8 mouse cellular contexts compared by ENCODE assay signal in the genomic region with DNA sequence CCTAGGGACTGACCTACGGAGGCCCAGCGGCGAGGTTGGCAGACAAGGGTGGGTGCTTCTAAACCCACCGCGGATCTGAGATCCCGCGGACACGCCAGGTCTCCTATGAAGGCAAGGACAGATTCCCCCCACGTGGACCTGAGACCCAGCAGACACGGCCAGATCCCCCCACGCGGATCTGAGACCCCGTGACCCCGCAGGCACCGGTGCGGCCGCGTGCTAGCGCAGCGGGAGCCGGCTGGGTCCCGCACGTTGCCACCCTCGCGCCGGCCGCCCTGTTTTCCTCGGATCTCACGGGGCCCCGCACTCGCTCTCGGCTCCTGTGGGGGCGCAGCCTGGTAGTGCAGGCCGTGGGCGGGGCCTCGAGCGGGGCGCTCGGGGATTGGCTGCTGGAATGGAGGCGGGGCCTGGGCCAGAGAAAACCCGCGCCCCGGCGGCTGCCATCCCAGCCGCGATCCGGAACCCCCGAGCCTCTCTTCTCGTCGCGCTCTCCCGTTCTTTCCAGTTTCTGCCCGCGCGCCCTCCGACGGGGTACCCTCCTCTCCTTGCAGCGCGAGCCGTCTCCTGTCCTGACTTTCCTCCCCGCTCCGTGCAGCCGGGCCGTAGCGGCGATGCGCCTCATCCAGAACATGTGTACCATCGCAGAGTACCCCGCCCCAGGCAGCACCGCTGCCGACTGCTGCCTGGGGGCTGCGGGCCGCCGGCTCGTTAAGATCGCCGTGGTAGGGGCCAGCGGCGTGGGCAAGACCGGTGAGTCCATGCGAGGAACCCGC. TPM values are rescaled to one million over a fixed set of nuclear protein-coding genes. Genes with fewer than 3 reads are reported as not detected.
A peak's percentile ranks its signal among the peaks of the same experiment; 100 is the strongest.
DNase-seq lines count a peak whose midpoint lies in the region; ATAC-seq and TF ChIP-seq lines count a peak whose summit lies in the region.

A gene (plus strand): TSS at position 446 of the 773 bp plus-strand sequence.

- peak within 1 kb of the TSS; percentile 98 for H3K9ac ChIP-seq in embryonic facial prominence, embryonic 12.5 days
- peak within 1 kb of the TSS; percentile 94 for H3K9ac ChIP-seq in limb, embryonic 11.5 days (ENCODE audit: low read length)
- H3K9ac ChIP-seq in midbrain, embryonic 14.5 days (replicated peaks; ENCODE audit: low read length) = peak within 1 kb of the TSS; percentile 72

- peaks cover 60% of the 10 kb centered on the region for H3K4me1 ChIP-seq in embryonic facial prominence, embryonic 12.5 days
- H3K4me1 ChIP-seq in kidney, adult 2 months (ENCODE audit: control insufficient read depth, insufficient read depth, low read length) = peaks cover 10% of the 10 kb centered on the region
- peaks cover 48% of the 10 kb centered on the region for H3K4me1 ChIP-seq in limb, embryonic 11.5 days (ENCODE audit: control insufficient read depth, insufficient read depth, low read length)
- peaks cover 8% of the 10 kb centered on the region; the same call in 1 of the 2 replicates for H3K4me1 ChIP-seq in midbrain, embryonic 14.5 days (ENCODE audit: control insufficient read depth, insufficient read depth, low read length)
- peaks cover 13% of the 10 kb centered on the region for H3K4me1 ChIP-seq in spleen, adult 2 months (ENCODE audit: control insufficient read depth, insufficient read depth, insufficient read length)

- WGBS in embryonic facial prominence, embryonic 12.5 days = under 1% methylated on average over 81 of the region's 82 CpGs
- 2% methylated on average over 75 of the region's 82 CpGs for WGBS in kidney, adult 2 months
- under 1% methylated on average over 81 of the region's 82 CpGs for WGBS in limb, embryonic 11.5 days
- WGBS in midbrain, embryonic 14.5 days = under 1% methylated on average over 82 of the region's 82 CpGs
- WGBS in spleen, adult 2 months = 2% methylated on average over 78 of the region's 82 CpGs

- H3K27ac ChIP-seq in embryonic facial prominence, embryonic 12.5 days = peak within 1 kb of the TSS; percentile 95
- peak within 1 kb of the TSS; percentile 82 for H3K27ac ChIP-seq in kidney, adult 2 months (ENCODE audit: insufficient read depth, low read depth, low read length)
- peak within 1 kb of the TSS; percentile 76 for H3K27ac ChIP-seq in limb, embryonic 11.5 days (replicated peaks; ENCODE audit: low read depth, low read length)
- peak within 1 kb of the TSS; percentile 63 for H3K27ac ChIP-seq in midbrain, embryonic 14.5 days (replicated peaks; ENCODE audit: low read depth, low read length)
- peak within 1 kb of the TSS; percentile 29 for H3K27ac ChIP-seq in spleen, adult 2 months (ENCODE audit: insufficient read depth, low read length)

- ATAC-seq in embryonic facial prominence, embryonic 12.5 days (ENCODE audit: insufficient number of reproducible peaks, insufficient read depth, low FRiP score, low TSS enrichment) = peak; percentile 77
- ATAC-seq in limb, embryonic 11.5 days (ENCODE audit: insufficient number of reproducible peaks, low FRiP score, low TSS enrichment, low read depth) = peak; percentile 88
- peak; percentile 96 for ATAC-seq in midbrain, embryonic 14.5 days (ENCODE audit: low FRiP score, low TSS enrichment)

- no peak for TF ChIP-seq CTCF in kidney, adult 2 months (conservative IDR thresholded peaks at IDR 0.05; ENCODE audit: insufficient read depth, insufficient read length, low read depth, low read length)
- TF ChIP-seq CTCF in spleen, adult 2 months (IDR thresholded peaks at IDR 0.05; ENCODE audit: extremely low read depth, insufficient read depth, insufficient read length, insufficient replicate concordance) = peak; percentile 5; the same call in 1 of the 2 replicates

- TF ChIP-seq POLR2A in kidney, adult 2 months (IDR thresholded peaks at IDR 0.05; ENCODE audit: low read depth, low read length) = peak; percentile 88
- TF ChIP-seq POLR2A in spleen, adult 2 months (IDR thresholded peaks at IDR 0.05; ENCODE audit: low read depth, low read length) = peak; percentile 25; the same call in 1 of the 2 replicates

- peak within 1 kb of the TSS; percentile 99 for H3K4me3 ChIP-seq in embryonic facial prominence, embryonic 12.5 days
- peak within 1 kb of the TSS; percentile 98 for H3K4me3 ChIP-seq in kidney, adult 2 months (ENCODE audit: insufficient read depth, low read depth, low read length)
- peak within 1 kb of the TSS; percentile 87 for H3K4me3 ChIP-seq in limb, embryonic 11.5 days (ENCODE audit: low read depth, low read length)
- H3K4me3 ChIP-seq in midbrain, embryonic 14.5 days (replicated peaks; ENCODE audit: low read depth, low read length) = peak within 1 kb of the TSS; percentile 76
- H3K4me3 ChIP-seq in spleen, adult 2 months (ENCODE audit: extremely low read depth, insufficient read depth, insufficient read length) = peak within 1 kb of the TSS; percentile 82

- DNase-seq in 3T3-L1 (ENCODE audit: low read depth, low spot score) = peak; percentile 87
- peak; percentile 97 to 98 for DNase-seq in adrenal gland, postnatal 36 days
- peak; percentile 96 for DNase-seq in heart, adult 18-20 months
- peak; percentile 95 for DNase-seq in kidney, adult 2 months
- peak; percentile 97 for DNase-seq in limb, embryonic 11.5 days (ENCODE audit: low spot score)
- peak; percentile 96 for DNase-seq in midbrain, embryonic 14.5 days
- DNase-seq in spleen, adult 2 months (ENCODE audit: low read depth in 1 of 2, low spot score in 2 of 2) = peak; percentile 50 to 84

- peak within 1 kb of the TSS; percentile 94 for H3K4me2 ChIP-seq in embryonic facial prominence, embryonic 12.5 days (replicated peaks)
- peak within 1 kb of the TSS; percentile 92 for H3K4me2 ChIP-seq in limb, embryonic 11.5 days (ENCODE audit: low read depth, severe bottlenecking)
- H3K4me2 ChIP-seq in midbrain, embryonic 14.5 days (ENCODE audit: low read length) = peak within 1 kb of the TSS; percentile 97

- no peaks in the 10 kb centered on the region for H3K9me3 ChIP-seq in embryonic facial prominence, embryonic 12.5 days
- H3K9me3 ChIP-seq in limb, embryonic 11.5 days (ENCODE audit: control insufficient read depth, low read length) = no peaks in the 10 kb centered on the region
- H3K9me3 ChIP-seq in midbrain, embryonic 14.5 days (ENCODE audit: control insufficient read depth, low read length) = no peaks in the 10 kb centered on the region

- H3K36me3 ChIP-seq in embryonic facial prominence, embryonic 12.5 days = peaks cover 29% of the 10 kb centered on the region
- no peaks in the 10 kb centered on the region; the same call in 1 of the 2 replicates for H3K36me3 ChIP-seq in kidney, adult 2 months (ENCODE audit: control insufficient read depth, insufficient read depth, low read length)
- peaks cover 12% of the 10 kb centered on the region for H3K36me3 ChIP-seq in limb, embryonic 11.5 days (ENCODE audit: control insufficient read depth, insufficient read depth, low read length)
- H3K36me3 ChIP-seq in midbrain, embryonic 14.5 days (ENCODE audit: control insufficient read depth, insufficient read depth, low read length) = no peaks in the 10 kb centered on the region
- H3K36me3 ChIP-seq in spleen, adult 2 months (ENCODE audit: control insufficient read depth, insufficient read depth, low read length) = no peaks in the 10 kb centered on the region

- H3K27me3 ChIP-seq in embryonic facial prominence, embryonic 12.5 days = no peaks in the 10 kb centered on the region
- no peaks in the 10 kb centered on the region for H3K27me3 ChIP-seq in kidney, adult 2 months (replicated peaks; ENCODE audit: control insufficient read depth, insufficient read depth, low read length)
- H3K27me3 ChIP-seq in limb, embryonic 11.5 days (ENCODE audit: control insufficient read depth, insufficient read depth, low read length) = no peaks in the 10 kb centered on the region
- H3K27me3 ChIP-seq in midbrain, embryonic 14.5 days (ENCODE audit: control insufficient read depth, insufficient read depth, low read length) = peaks cover 6% of the 10 kb centered on the region; the same call in 1 of the 2 replicates
- peaks cover 8% of the 10 kb centered on the region for H3K27me3 ChIP-seq in spleen, adult 2 months (ENCODE audit: control insufficient read depth, insufficient read depth, low read length)

RNA-seq across cellular contexts. Expression of the gene that starts here (rescaled TPM):
- 10 to 100 TPM; 18.1 to 24.3 TPM for total RNA-seq in adrenal gland, postnatal 36 days (2021)
- polyA plus RNA-seq in embryonic facial prominence, embryonic 12.5 days (2016; fragmentation: Nextera tagmentation; extraction: Ambion mirVana) = 134 and 140 TPM in 2 replicates
- 10 to 100 TPM; 28.0 to 31.6 TPM for total RNA-seq in heart, adult 18-20 months (2021)
- polyA plus RNA-seq in kidney, adult 2 months (2012; rRNA removed) = 43.1 and 44.9 TPM in 2 replicates
- 112 and 118 TPM in 2 replicates for polyA plus RNA-seq in limb, embryonic 11.5 days (2014; fragmentation: Nextera tagmentation; extraction: Ambion mirVana)
- 11.4 and 13.6 TPM in 2 replicates for polyA plus RNA-seq in midbrain, embryonic 14.5 days (2014; fragmentation: Nextera tagmentation; extraction: Ambion mirVana)
- polyA plus RNA-seq in spleen, adult 2 months (2012; rRNA removed) = 7.7 and 10.1 TPM in 2 replicates

Comparison
In these comparisons a context has a peak if more than half of its experiments do, and no peak if none do; other contexts are left out.
1. Peak in every context shown above with its lines: DNase-seq, ATAC-seq, H3K4me3 ChIP-seq and H3K27ac ChIP-seq.
2. H3K27ac ChIP-seq: peak in every context shown above with its lines; median percentile 95 in embryonic facial prominence, embryonic 12.5 days; 82 in kidney, adult 2 months; 76 in limb, embryonic 11.5 days; 63 in midbrain, embryonic 14.5 days; 29 in spleen, adult 2 months.